Mouse (Mus musculus): ENCODE data around the gene Lnx2. TPM values are rescaled to one million over a fixed set of nuclear protein-coding genes. Genes with fewer than 3 reads are reported as not detected.

Lnx2 gene
- total RNA-seq, 1 experiment = 11.6 TPM

- H3K36me3 ChIP-seq (ENCODE audit: control insufficient read depth, insufficient read depth, low read length, poor library complexity, severe bottlenecking) = peaks cover 17% of the 10 kb centered on the region
- H3K27ac ChIP-seq (ENCODE audit: insufficient read depth, low read depth, low read length, poor library complexity, severe bottlenecking) = no peak overlapping the region
- no peak overlapping the region for H3K4me3 ChIP-seq (ENCODE audit: insufficient read depth in 1 of 2, low read depth in 1 of 2, low read length in 2 of 2, poor library complexity in 1 of 2, severe bottlenecking in 1 of 2)
- no peak overlapping the region for H3K9ac ChIP-seq (ENCODE audit: insufficient read depth, low read depth, low read length, poor library complexity, severe bottlenecking)
- in situ Hi-C loops (cut with MboI; ENCODE audit: low sequenced_read_pairs in 2 of 2, unreplicated experiment in 2 of 2) = no loop called here
- no peaks in the 10 kb centered on the region for H3K9me3 ChIP-seq (ENCODE audit: control insufficient read depth, insufficient read depth, low read depth, low read length)
- TF ChIP-seq ZNF384 (IDR thresholded peaks at IDR 0.05; ENCODE audit: low read depth, low read length) (no peak), ZC3H11A (IDR thresholded peaks at IDR 0.05; ENCODE audit: borderline replicate concordance, low read depth, low read length) (no peak), HCFC1 (IDR thresholded peaks at IDR 0.05; ENCODE audit: borderline replicate concordance, insufficient read depth, low read length) (no peak), MAFK (IDR thresholded peaks at IDR 0.05; ENCODE audit: insufficient read depth, low read depth, low read length) (no peak), CHD2 (IDR thresholded peaks at IDR 0.05; ENCODE audit: low read depth, low read length) (no peak)
- no peak for DNase-seq (ENCODE audit: low read depth, low spot score)
- H3K4me1 ChIP-seq (ENCODE audit: control insufficient read depth in 2 of 2, insufficient read depth in 2 of 2, low read length in 2 of 2, poor library complexity in 1 of 2) = no peaks in the 10 kb centered on the region
These were observed 20.2 kb upstream of the Lnx2 start for GRCm38 (mm10) chr5:147096586-147096985.

- DNase-seq (ENCODE audit: low read depth, low spot score) = no peak
- Histone ChIP-seq H3K4me1 (ENCODE audit: control insufficient read depth in 2 of 2, insufficient read depth in 2 of 2, low read length in 2 of 2, poor library complexity in 1 of 2) (no peaks in the 10 kb centered on the region; a peak in 1 of 4 replicates), H3K9ac (ENCODE audit: insufficient read depth, low read depth, low read length, poor library complexity, severe bottlenecking) (no peak overlapping the region), H3K4me3 (ENCODE audit: insufficient read depth in 1 of 2, low read depth in 1 of 2, low read length in 2 of 2, poor library complexity in 1 of 2, severe bottlenecking in 1 of 2) (no peak overlapping the region), H3K27ac (ENCODE audit: insufficient read depth, low read depth, low read length, poor library complexity, severe bottlenecking) (no peak overlapping the region), H3K9me3 (ENCODE audit: control insufficient read depth, insufficient read depth, low read depth, low read length) (no peaks in the 10 kb centered on the region), H3K36me3 (ENCODE audit: control insufficient read depth, insufficient read depth, low read length, poor library complexity, severe bottlenecking) (peaks cover 10% of the 10 kb centered on the region)
- TF ChIP-seq HCFC1 (IDR thresholded peaks at IDR 0.05; ENCODE audit: borderline replicate concordance, insufficient read depth, low read length) (no peak), MAFK (IDR thresholded peaks at IDR 0.05; ENCODE audit: insufficient read depth, low read depth, low read length) (no peak), ZC3H11A (IDR thresholded peaks at IDR 0.05; ENCODE audit: borderline replicate concordance, low read depth, low read length) (no peak), ZNF384 (IDR thresholded peaks at IDR 0.05; ENCODE audit: low read depth, low read length) (no peak), CHD2 (IDR thresholded peaks at IDR 0.05; ENCODE audit: low read depth, low read length) (no peak)
- in situ Hi-C loops (cut with MboI; ENCODE audit: low sequenced_read_pairs in 2 of 2, unreplicated experiment in 2 of 2) = no loop called here
These were observed 17.9 kb upstream of the Lnx2 start for GRCm38 (mm10) chr5:147094296-147094695.

- H3K4me3 ChIP-seq (ENCODE audit: insufficient read depth in 1 of 2, low read depth in 1 of 2, low read length in 2 of 2, poor library complexity in 1 of 2, severe bottlenecking in 1 of 2) = no peak overlapping the region
These were observed 16.1 kb upstream of the Lnx2 start for GRCm38 (mm10) chr5:147092448-147092847.

DNA sequence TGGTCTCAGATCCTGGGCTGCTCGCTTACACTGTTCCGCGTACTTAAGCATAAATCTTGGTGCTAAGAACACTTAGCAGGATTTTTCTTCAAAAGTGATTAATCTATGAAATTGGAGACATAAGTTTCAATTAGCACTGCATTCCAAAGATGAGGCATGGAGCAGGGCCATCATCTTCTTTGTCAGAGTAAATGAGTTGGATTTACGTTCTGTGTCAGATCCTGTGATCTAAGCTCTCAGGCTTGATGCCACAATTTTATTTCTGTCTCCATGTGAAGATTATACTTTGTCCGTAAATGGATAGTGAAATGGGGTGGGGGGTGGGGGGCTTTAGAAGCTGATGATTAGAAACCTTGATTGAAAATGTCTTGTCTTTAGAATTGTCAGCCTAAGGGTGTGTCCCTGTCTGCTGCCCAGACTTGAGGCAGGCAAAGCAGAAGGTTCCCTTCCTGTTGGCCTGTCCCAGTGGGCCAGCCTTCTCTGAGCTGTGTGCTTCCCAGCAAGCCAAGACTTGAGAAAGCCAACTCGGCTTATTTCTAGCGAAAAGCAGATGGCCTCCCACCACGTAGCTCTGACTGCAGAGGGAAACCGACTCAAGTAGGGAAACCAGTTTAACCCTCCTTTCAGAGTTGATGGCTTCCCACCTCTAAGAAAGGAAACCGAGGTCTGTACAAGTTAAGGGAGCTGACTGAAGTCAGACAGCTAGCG, 14.0 kb upstream of the Lnx2 start:
- no peak for TF ChIP-seq MAFK (IDR thresholded peaks at IDR 0.05; ENCODE audit: insufficient read depth, low read depth, low read length)
- no peak for TF ChIP-seq HCFC1 (IDR thresholded peaks at IDR 0.05; ENCODE audit: borderline replicate concordance, insufficient read depth, low read length)
- no peak for TF ChIP-seq ZNF384 (IDR thresholded peaks at IDR 0.05; ENCODE audit: low read depth, low read length)
- no peak for TF ChIP-seq ZC3H11A (IDR thresholded peaks at IDR 0.05; ENCODE audit: borderline replicate concordance, low read depth, low read length)
- TF ChIP-seq CHD2 (IDR thresholded peaks at IDR 0.05; ENCODE audit: low read depth, low read length) = no peak
- Histone ChIP-seq H3K4me3 (ENCODE audit: insufficient read depth in 1 of 2, low read depth in 1 of 2, low read length in 2 of 2, poor library complexity in 1 of 2, severe bottlenecking in 1 of 2) (no peak overlapping the region), H3K4me1 (ENCODE audit: control insufficient read depth in 2 of 2, insufficient read depth in 2 of 2, low read length in 2 of 2, poor library complexity in 1 of 2) (no peaks in the 10 kb centered on the region; a peak in 1 of 4 replicates), H3K9me3 (ENCODE audit: control insufficient read depth, insufficient read depth, low read depth, low read length) (no peaks in the 10 kb centered on the region), H3K27ac (ENCODE audit: insufficient read depth, low read depth, low read length, poor library complexity, severe bottlenecking) (no peak overlapping the region), H3K9ac (ENCODE audit: insufficient read depth, low read depth, low read length, poor library complexity, severe bottlenecking) (no peak overlapping the region), H3K36me3 (ENCODE audit: control insufficient read depth, insufficient read depth, low read length, poor library complexity, severe bottlenecking) (peaks cover 5% of the 10 kb centered on the region)
- no peak for DNase-seq (ENCODE audit: low read depth, low spot score)
- in situ Hi-C loops (cut with MboI; ENCODE audit: low sequenced_read_pairs in 2 of 2, unreplicated experiment in 2 of 2) = no loop called here

More at GRCm38 (mm10) chr5:147092448-147092847, 16.1 kb upstream of the Lnx2 start:
- H3K36me3 ChIP-seq (ENCODE audit: control insufficient read depth, insufficient read depth, low read length, poor library complexity, severe bottlenecking) = peaks cover 7% of the 10 kb centered on the region
- DNase-seq (ENCODE audit: low read depth, low spot score) = no peak
- H3K4me1 ChIP-seq (ENCODE audit: control insufficient read depth in 2 of 2, insufficient read depth in 2 of 2, low read length in 2 of 2, poor library complexity in 1 of 2) = no peaks in the 10 kb centered on the region; a peak in 1 of 4 replicates
- in situ Hi-C loops (cut with MboI; ENCODE audit: low sequenced_read_pairs in 2 of 2, unreplicated experiment in 2 of 2) = no loop called here
- H3K9ac ChIP-seq (ENCODE audit: insufficient read depth, low read depth, low read length, poor library complexity, severe bottlenecking) = no peak overlapping the region
- H3K9me3 ChIP-seq (ENCODE audit: control insufficient read depth, insufficient read depth, low read depth, low read length) = no peaks in the 10 kb centered on the region
- TF ChIP-seq ZC3H11A (IDR thresholded peaks at IDR 0.05; ENCODE audit: borderline replicate concordance, low read depth, low read length) (no peak), ZNF384 (IDR thresholded peaks at IDR 0.05; ENCODE audit: low read depth, low read length) (no peak), CHD2 (IDR thresholded peaks at IDR 0.05; ENCODE audit: low read depth, low read length) (no peak), HCFC1 (IDR thresholded peaks at IDR 0.05; ENCODE audit: borderline replicate concordance, insufficient read depth, low read length) (no peak), MAFK (IDR thresholded peaks at IDR 0.05; ENCODE audit: insufficient read depth, low read depth, low read length) (no peak)
- no peak overlapping the region for H3K27ac ChIP-seq (ENCODE audit: insufficient read depth, low read depth, low read length, poor library complexity, severe bottlenecking)

Measured in ES-E14 (cell line).